Mouse (Mus musculus): Measurements from ENCODE around the gene Tcaim. TPM values are rescaled to one million over a fixed set of nuclear protein-coding genes. Genes with fewer than 3 reads are reported as not detected.

Tcaim gene
- polyA plus RNA-seq (2017; shearing (Covaris generic)), result 16.8 TPM

GRCm38 (mm10) chr9:122805053-122805844, at the start of gene Tcaim:
Gene Tcaim, plus strand, starts transcription at chr9:122805539.

GRCm38 (mm10) chr9:122843760-122844159, 38.4 kb downstream of the Tcaim start, which contains the start of gene Gm35549:
Gene Gm35549, minus strand, starts transcription at chr9:122844035.

GRCm38 (mm10) chr9:122865697-122866166, 60.4 kb downstream of the Tcaim start, which contains the start of gene Zfp445:
Gene Zfp445, minus strand, starts transcription at chr9:122866006.

GRCm38 (mm10) chr9:122885385-122885784, 80.0 kb downstream of the Tcaim start, which contains the start of gene Zkscan7:
Gene Zkscan7, plus strand, starts transcription at chr9:122885685.

Other genes with a start within 250 kb of the Tcaim start
- not detected for gene Topaz1, start 58.2 kb upstream of the Tcaim start, polyA plus RNA-seq (2017; shearing (Covaris generic))
- 1.3 TPM for gene Gm35549, start 38.5 kb downstream of the Tcaim start, polyA plus RNA-seq (2017; shearing (Covaris generic))
- gene Zfp445, start 60.5 kb downstream of the Tcaim start, polyA plus RNA-seq (2017; shearing (Covaris generic)), result 99.5 TPM
- 4.1 TPM for gene Zkscan7, start 80.1 kb downstream of the Tcaim start, polyA plus RNA-seq (2017; shearing (Covaris generic))
- gene Zfp105, start 117.5 kb downstream of the Tcaim start, polyA plus RNA-seq (2017; shearing (Covaris generic)), result not detected
- 32.2 TPM for gene 1110059G10Rik, start 145.5 kb downstream of the Tcaim start, polyA plus RNA-seq (2017; shearing (Covaris generic))
- 6.9 TPM for gene Kif15, start 145.5 kb downstream of the Tcaim start, polyA plus RNA-seq (2017; shearing (Covaris generic))
- gene Tmem42, start 215.8 kb downstream of the Tcaim start, polyA plus RNA-seq (2017; shearing (Covaris generic)), result 13.7 TPM
- not detected for gene Tgm4, start 229.2 kb downstream of the Tcaim start, polyA plus RNA-seq (2017; shearing (Covaris generic))